Mouse (Mus musculus) forebrain, postnatal 0 days (tissue): Measurements from ENCODE around the gene 4930404N11Rik. TPM values are rescaled to one million over a fixed set of nuclear protein-coding genes. Genes with fewer than 3 reads are reported as not detected.

Source experiments
- ATAC-seq: fragments of 200-750 bp; cut with Nextera tagmentation; 2 replicates; pipeline ENCODE4 v1.8.0; 2017; ENCODE audit warnings: mild to moderate bottlenecking, moderate library complexity
- DNase-seq: peaks from one replicate; pipeline ENCODE4 v3.0.0-alpha.2; 2015
- H3K27ac ChIP-seq: fragments of 300-500 bp; sonication (generic); 2 replicates; pipeline ENCODE4 v1.5.1; 2014; ENCODE audit warnings: low read depth, mild to moderate bottlenecking, antibody characterized with exemption, low read length, moderate library complexity, mixed read lengths
- H3K27me3 ChIP-seq: fragments of 300-500 bp; sonication (generic); 2 replicates; pipeline ENCODE4 v1.6.1; 2014; ENCODE audit warnings: mild to moderate bottlenecking, low read length, mixed read lengths; ENCODE audit not compliant: insufficient read depth
- H3K36me3 ChIP-seq: fragments of 300-500 bp; sonication (generic); 2 replicates; pipeline ENCODE4 v1.6.1; 2014; ENCODE audit warnings: mild to moderate bottlenecking, moderate library complexity; ENCODE audit not compliant: insufficient read depth
- H3K4me1 ChIP-seq: fragments of 300-500 bp; sonication (generic); 2 replicates; pipeline ENCODE4 v1.6.1; 2014; ENCODE audit warnings: antibody characterized with exemption; ENCODE audit not compliant: insufficient read depth
- H3K4me2 ChIP-seq: fragments of 300-500 bp; sonication (generic); 2 replicates; pipeline ENCODE4 v1.6.1; 2014; ENCODE audit warnings: low read depth, mild to moderate bottlenecking, moderate library complexity
- H3K4me3 ChIP-seq: fragments of 300-500 bp; sonication (generic); 2 replicates; pipeline ENCODE4 v1.5.1; 2014; ENCODE audit warnings: low read depth, low read length, mixed read lengths
- H3K9ac ChIP-seq: fragments of 300-500 bp; sonication (generic); 2 replicates; pipeline ENCODE4 v1.6.1; 2014; ENCODE audit warnings: mild to moderate bottlenecking
- H3K9me3 ChIP-seq: fragments of 300-500 bp; sonication (generic); 2 replicates; pipeline ENCODE4 v1.6.1; 2016; ENCODE audit warnings: low read length
- CTCF ChIP-seq: sonication (generic); IDR thresholded peaks from 2 replicates; pipeline ENCODE4 v1.5.1; 2016; ENCODE audit warnings: antibody characterized with exemption, control low read depth, low read depth
- WGBS: fragments of 180-500 bp; shearing (Covaris S2); extraction: QIAGEN DNeasy Blood & Tissue Kit; methylation state at CpG from one replicate; pipeline ENCODE4 v1.1.7; 2014; 5-methylcytosine and 5-hydroxymethylcytosine counted together
- polyA plus RNA-seq: library from polyadenylated mRNA; unstranded; fragments of >200 nt; fragmentation: Nextera tagmentation; extraction: Ambion mirVana; gene quantifications from 2 replicates; pipeline ENCODE4 v1.2.1, GENCODE M21; 2015
- total RNA-seq: library from RNA; depleted of rRNA; stranded (reverse); fragments of >200 nt; gene quantifications from 2 replicates; pipeline ENCODE4 v1.2.3, GENCODE M21; 2014

4930404N11Rik gene
- total and polyA plus RNA-seq, 2 experiments from 2014 or later = 0.16 TPM; not detected in 1

DNA sequence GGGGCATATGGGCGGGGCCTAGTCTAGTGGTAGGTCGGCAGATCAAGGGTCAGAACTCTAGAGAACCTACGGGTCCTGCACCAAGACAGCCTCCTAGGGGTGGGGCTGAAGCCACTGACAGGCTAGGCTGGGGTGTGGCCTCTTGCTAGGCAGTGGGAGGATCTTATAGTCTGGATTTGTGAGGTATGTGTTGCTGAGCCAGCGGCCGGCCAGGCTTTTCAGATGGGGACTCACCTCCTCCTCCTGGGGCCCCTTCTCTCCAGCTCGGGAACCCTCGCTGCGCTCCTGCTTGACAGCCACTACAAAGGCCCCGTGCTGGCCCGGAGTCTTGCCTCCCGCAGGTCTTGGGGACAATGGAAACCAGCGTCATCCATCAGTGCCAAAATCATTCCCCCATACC is 16.5 kb downstream of the 4930404N11Rik start:
- ATAC-seq (no peak), DNase-seq (no peak)
- H3K36me3 ChIP-seq = no peaks in the 10 kb centered on the region
- WGBS = 9% methylated on average over 12 of the region's 12 CpGs
- H3K4me3 ChIP-seq = no peak overlapping the region
- TF ChIP-seq CTCF = no peak
- H3K27ac ChIP-seq = no peak overlapping the region
- no peak overlapping the region for H3K9ac ChIP-seq
- H3K4me1 ChIP-seq = 0 out of 2 replicates have a peak, but pooled peaks cover 3% of the 10 kb centered on the region
- H3K27me3 ChIP-seq = peaks cover 11% of the 10 kb centered on the region
- no peak overlapping the region for H3K4me2 ChIP-seq
- no peaks in the 10 kb centered on the region for H3K9me3 ChIP-seq

DNA sequence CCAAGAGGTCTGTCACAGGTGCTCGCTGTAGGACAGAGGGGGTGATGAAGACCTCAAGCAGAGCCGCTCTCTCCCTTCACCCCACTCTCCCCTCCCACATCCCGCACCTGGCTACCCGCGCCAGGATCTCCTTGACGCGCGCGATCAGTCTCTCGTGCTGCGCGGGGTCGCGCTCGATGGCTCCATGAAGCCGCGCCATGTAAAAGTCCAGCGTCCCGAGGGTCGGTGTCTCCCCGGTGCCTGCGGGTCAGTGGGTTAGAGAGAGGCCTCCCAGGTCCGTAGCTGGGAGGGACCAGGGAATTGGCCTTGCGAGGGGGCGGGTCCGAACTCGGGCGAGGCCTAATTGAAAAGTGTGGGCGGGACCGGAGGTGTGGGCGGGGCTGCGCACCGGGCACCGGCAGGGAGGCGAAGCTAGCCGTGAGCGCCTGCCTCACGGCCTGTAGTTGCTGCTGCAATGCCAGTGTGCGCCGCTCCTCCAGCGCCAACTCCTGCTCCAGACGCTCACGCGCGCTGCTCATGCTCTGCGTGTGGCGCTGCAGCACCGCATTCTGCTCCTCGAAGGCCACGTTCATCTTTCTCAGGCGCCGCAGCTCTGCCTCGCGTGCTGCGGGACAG is 19.1 kb downstream of the 4930404N11Rik start:
- DNase-seq (peak; percentile 86), ATAC-seq (peak; percentile 42)
- Histone ChIP-seq H3K9me3 (no peaks in the 10 kb centered on the region), H3K27me3 (peaks cover 30% of the 10 kb centered on the region), H3K4me1 (0 out of 2 replicates have a peak, but pooled peaks cover 3% of the 10 kb centered on the region), H3K4me3 (peak overlapping the region; percentile 32), H3K9ac (peak overlapping the region; percentile 44), H3K4me2 (peak overlapping the region; percentile 63), H3K27ac (no peak overlapping the region), H3K36me3 (no peaks in the 10 kb centered on the region)
- 8% methylated on average over 54 of the region's 55 CpGs for WGBS
- peak; percentile 64 for TF ChIP-seq CTCF

DNA sequence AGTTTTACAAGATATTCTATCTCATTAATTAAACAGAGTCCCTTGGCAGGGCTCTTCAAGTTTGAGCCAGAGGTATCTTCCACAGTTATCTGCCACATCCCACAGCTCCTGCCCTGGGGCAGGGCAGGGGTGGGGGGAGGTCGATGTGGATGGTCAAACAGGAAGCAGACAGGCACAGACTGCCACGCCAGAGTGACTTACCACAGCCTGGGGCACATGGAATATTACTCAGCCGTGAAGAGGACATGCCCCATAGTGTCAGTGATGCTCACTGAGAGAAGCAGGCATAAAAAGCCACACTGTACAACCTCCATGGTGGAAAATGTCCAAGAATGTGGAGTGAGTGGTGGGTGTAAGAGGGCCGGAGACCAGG is 20.5 kb downstream of the 4930404N11Rik start:
- 89% methylated on average over 4 of the region's 4 CpGs for WGBS
- H3K4me1 ChIP-seq = 0 out of 2 replicates have a peak, but pooled peaks cover 3% of the 10 kb centered on the region
- H3K27ac ChIP-seq = no peak overlapping the region
- no peak for TF ChIP-seq CTCF
- ATAC-seq (no peak), DNase-seq (no peak)
- H3K9ac ChIP-seq = no peak overlapping the region
- no peak overlapping the region for H3K4me3 ChIP-seq
- no peak overlapping the region for H3K4me2 ChIP-seq
- H3K36me3 ChIP-seq = no peaks in the 10 kb centered on the region
- H3K9me3 ChIP-seq = no peaks in the 10 kb centered on the region
- H3K27me3 ChIP-seq = peaks cover 36% of the 10 kb centered on the region

DNA sequence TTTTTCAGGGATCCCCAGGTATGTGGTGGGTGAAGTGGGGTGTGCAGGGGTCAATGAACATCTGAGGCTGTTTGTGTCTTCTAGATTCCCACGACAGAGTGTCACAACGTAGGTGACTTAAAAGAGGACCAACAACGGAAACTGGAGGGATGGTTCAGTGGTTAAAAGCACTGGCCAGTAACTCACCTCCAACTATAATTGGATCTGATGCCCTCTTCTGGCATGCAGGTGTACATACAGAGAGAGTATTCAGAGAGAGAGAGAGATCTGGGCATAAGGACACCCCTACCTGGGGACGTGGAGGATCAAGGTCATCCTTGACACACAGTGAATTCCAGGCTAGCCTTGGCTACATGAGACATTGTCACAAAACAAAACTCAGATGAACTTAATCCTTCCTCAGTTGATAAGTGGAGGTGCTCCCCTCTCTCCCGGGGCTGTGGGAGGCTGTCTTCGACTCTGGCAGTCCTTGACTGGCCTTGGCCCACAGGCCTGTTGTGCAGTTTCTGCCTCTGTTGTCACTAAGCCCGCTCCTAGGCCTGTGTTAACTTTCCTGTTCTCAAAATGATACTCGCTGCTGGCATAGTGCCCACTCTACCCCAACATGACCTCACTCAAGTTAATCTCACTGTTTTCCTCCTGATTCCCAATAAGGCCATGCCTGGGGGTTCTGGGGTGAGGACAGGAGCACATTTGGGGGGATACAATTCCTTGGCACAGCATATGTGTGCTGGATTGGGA is 21.0 kb downstream of the 4930404N11Rik start:
- Histone ChIP-seq H3K4me2 (no peak overlapping the region), H3K9ac (no peak overlapping the region), H3K4me3 (no peak overlapping the region), H3K9me3 (no peaks in the 10 kb centered on the region), H3K36me3 (no peaks in the 10 kb centered on the region), H3K27me3 (peaks cover 36% of the 10 kb centered on the region), H3K4me1 (0 out of 2 replicates have a peak, but pooled peaks cover 3% of the 10 kb centered on the region), H3K27ac (no peak overlapping the region)
- 51% methylated on average over 8 of the region's 8 CpGs for WGBS
- DNase-seq (no peak), ATAC-seq (no peak)
- TF ChIP-seq CTCF = peak; percentile 42

DNA sequence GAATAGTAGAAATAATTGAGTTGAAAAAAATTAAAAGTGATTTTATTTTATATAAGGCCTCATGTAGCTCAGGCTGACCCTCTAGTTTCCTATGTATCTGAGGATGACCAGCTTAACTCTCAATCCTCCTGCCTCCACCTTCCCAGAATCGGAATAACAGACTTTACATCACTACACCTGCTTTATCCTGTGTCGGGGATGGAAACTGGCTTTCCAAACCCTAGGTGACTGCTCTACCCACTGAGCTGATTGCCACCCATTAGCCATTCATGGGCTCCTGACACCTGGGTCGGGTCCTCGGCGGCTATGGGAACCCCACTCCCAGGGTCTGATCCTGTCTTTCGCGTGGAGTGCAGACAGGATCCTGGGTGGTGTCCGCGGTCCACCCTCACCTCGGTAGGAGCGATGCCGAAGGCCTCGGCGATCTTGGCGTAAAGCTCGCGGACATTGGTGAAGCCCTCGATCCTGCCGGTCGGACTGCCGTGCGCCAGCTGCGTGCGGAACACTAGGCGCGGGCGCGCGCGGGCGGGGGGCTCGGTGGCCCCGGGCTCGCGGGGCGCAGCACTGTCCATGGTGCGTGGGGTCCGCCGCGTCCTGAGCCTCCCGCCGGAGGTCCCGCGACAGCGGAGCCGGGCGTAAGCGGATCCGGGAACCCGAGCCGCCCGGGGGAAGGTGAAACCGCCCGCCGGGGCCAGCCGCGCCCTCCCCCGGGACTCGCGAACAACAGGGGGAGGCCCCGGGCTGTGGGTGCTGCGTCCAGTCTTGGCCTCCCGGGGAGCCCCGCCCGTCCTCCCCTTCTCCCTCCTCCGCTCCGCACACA is 22.7 kb downstream of the 4930404N11Rik start, which contains the start of gene Gipc3:
TSS of gene Gipc3 (minus strand) at position 581 of the 820 bp plus-strand sequence.
- DNase-seq = no peak

DNA sequence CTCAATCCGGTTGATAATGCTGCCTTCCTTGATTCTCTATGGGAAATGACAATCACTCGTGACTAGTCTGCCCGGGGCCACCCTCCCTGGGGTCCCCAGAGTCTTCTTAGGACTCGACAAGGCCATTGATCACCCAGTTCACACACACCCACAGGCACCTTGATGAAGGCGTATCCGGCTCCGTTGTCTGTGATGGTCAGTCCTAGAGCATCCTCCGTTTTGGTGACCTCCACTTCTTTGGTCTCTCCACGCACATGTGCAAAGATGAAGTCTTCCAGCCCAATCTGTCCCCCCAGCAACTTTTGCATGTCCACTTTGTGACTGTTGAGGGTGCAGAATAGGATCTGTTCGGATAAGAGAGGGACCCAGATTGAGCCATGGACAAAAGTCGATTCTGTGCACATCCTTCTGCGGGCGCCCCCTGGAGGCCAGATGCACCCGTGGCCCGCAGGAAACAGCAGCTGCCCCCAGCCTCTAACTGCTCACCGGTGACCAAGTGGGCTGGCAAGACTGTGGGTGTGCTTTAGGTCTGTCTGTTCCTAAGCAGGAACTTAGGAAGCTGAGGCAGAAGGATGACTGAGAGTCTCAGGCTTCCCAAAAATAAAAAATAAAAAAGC is 24.2 kb downstream of the 4930404N11Rik start:
- peak; percentile 69 for TF ChIP-seq CTCF
- Histone ChIP-seq H3K9ac (no peak overlapping the region), H3K36me3 (no peaks in the 10 kb centered on the region), H3K27me3 (peaks cover 36% of the 10 kb centered on the region), H3K4me2 (no peak overlapping the region), H3K4me3 (no peak overlapping the region), H3K4me1 (0 out of 2 replicates have a peak, but pooled peaks cover 1% of the 10 kb centered on the region), H3K9me3 (no peaks in the 10 kb centered on the region), H3K27ac (no peak overlapping the region)
- no peak for ATAC-seq
- DNase-seq = peak; percentile 52
- 34% methylated on average over 16 of the region's 16 CpGs for WGBS

More for the DNA sequence above, 22.7 kb downstream of the 4930404N11Rik start, which contains the start of gene Gipc3:
- no peaks in the 10 kb centered on the region for H3K9me3 ChIP-seq
- H3K36me3 ChIP-seq = no peaks in the 10 kb centered on the region
- no peak within 1 kb of the TSS for H3K27ac ChIP-seq
- H3K27me3 ChIP-seq = peaks cover 36% of the 10 kb centered on the region
- TF ChIP-seq CTCF = no peak
- 7% methylated on average over 56 of the region's 67 CpGs for WGBS
- peak within 1 kb of the TSS; percentile 61 for H3K4me2 ChIP-seq
- peak within 1 kb of the TSS; percentile 34 for H3K4me3 ChIP-seq
- ATAC-seq = no peak
- peak within 1 kb of the TSS; percentile 25 for H3K9ac ChIP-seq
- 0 out of 2 replicates have a peak, but pooled peaks cover 3% of the 10 kb centered on the region for H3K4me1 ChIP-seq
